Mouse (Mus musculus) ES-CJ7 (cell line): ENCODE data around the gene Defb42.

Source experiments
- DNase-seq: peaks from one replicate; pipeline ENCODE4 v3.0.0; 2011; ENCODE audit warnings: low read depth, low spot score

Gene Defb42

GRCm38 (mm10) chr14:63046691-63047090 lies at the start of gene Defb42:
Defb42 (plus strand) TSS chr14:63046991.
- peak; percentile 37 for DNase-seq

- no peak for DNase-seq
These were observed 49.0 kb upstream of the Defb42 start, which contains the start of gene Defb47 for GRCm38 (mm10) chr14:62997777-62998176. Defb47 (plus strand) TSS chr14:62998077.

GRCm38 (mm10) chr14:62998977-62999376 lies 47.8 kb upstream of the Defb42 start:
- no peak for DNase-seq

GRCm38 (mm10) chr14:63002588-63002987 lies 44.2 kb upstream of the Defb42 start:
- DNase-seq = no peak

- no peak for DNase-seq
These were observed 35.3 kb upstream of the Defb42 start, which contains the start of gene Defb43 for GRCm38 (mm10) chr14:63011471-63011870. Defb43 (plus strand) TSS chr14:63011771.

- no peak for DNase-seq
These were observed 33.7 kb upstream of the Defb42 start for GRCm38 (mm10) chr14:63013082-63013481.

GRCm38 (mm10) chr14:63014667-63015066 lies 32.1 kb upstream of the Defb42 start:
- DNase-seq = no peak

- DNase-seq = no peak
These were observed 26.2 kb upstream of the Defb42 start for GRCm38 (mm10) chr14:63020524-63021156.

- peak; percentile 77 for DNase-seq
These were observed 3.1 kb downstream of the Defb42 start, which contains the start of gene Defb30 for GRCm38 (mm10) chr14:63049910-63050370. Defb30 (minus strand) TSS chr14:63049960.

GRCm38 (mm10) chr14:63050769-63051168 lies 4.0 kb downstream of the Defb42 start:
- DNase-seq = peak; percentile 89

GRCm38 (mm10) chr14:63054729-63055128 lies 7.9 kb downstream of the Defb42 start:
- DNase-seq = no peak

GRCm38 (mm10) chr14:63060361-63060760 lies 13.6 kb downstream of the Defb42 start:
- no peak for DNase-seq

- DNase-seq = no peak
These were observed 15.4 kb downstream of the Defb42 start for GRCm38 (mm10) chr14:63062184-63062583.

GRCm38 (mm10) chr14:63065391-63065790 lies 18.6 kb downstream of the Defb42 start:
- no peak for DNase-seq

GRCm38 (mm10) chr14:63066630-63067310 lies 20.0 kb downstream of the Defb42 start:
- DNase-seq = peak; percentile 68

- no peak for DNase-seq
These were observed 20.9 kb downstream of the Defb42 start for GRCm38 (mm10) chr14:63067708-63068107.
